Mouse (Mus musculus) spleen, adult 2 months (tissue): Measurements from ENCODE around the gene Syvn1.

Source experiments
- CTCF ChIP-seq: fragments of 200-500 bp; IDR thresholded peaks from 2 replicates; pipeline ENCODE4 v1.5.1; 2011; ENCODE audit warnings: mild to moderate bottlenecking, inconsistent platforms; ENCODE audit not compliant: insufficient read depth, insufficient read length, insufficient replicate concordance; ENCODE audit errors: extremely low read depth
- POLR2A ChIP-seq: fragments of 200-500 bp; IDR thresholded peaks from 2 replicates; pipeline ENCODE4 v1.6.1; 2011; ENCODE audit warnings: low read depth, low read length, inconsistent platforms

DNA sequence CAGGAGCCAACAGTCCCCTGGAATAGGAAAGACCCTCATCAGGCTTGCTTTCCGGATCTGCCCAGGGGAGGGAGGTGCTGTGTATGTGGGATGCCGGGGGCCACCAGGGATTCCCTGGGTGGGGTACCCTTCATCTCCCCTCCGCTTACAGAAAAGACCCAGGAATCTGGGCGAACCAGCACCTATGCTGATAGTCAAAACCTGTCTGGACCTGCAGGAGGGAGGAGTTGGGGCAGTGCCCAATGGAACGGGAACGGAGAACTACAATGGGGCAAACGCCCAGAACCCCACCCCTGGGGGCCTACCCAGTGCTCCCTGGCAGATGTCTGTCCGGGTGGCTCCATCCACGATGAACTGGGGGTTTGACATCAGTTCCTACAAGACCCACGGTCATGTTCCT, 32.7 kb upstream of the Syvn1 start:
- TF ChIP-seq POLR2A (no peak), CTCF (no peak)
